Mouse (Mus musculus): Measurements from ENCODE around the gene Man1a.

Gene Man1a

DNA sequence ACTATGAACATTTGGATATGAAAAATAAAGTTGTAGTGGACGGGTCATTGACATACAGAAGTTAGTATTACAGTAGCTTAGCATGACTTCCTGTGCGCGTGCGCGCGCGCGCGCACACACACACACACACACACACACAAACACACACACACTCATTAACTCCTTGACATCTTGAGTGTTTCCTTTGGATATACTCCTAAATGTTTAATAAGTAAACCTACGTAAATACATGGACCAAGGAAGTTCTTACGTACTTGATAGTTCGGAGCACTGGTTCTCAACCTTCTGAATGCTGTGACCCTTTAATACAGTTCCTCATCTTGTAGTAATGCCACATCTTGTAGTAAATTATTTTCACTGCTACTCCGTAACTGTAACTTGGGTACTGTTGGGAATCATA is 79.1 kb downstream of the Man1a start:
- H3K4me3 ChIP-seq (replicated peaks; ENCODE audit: low read length), result no peak overlapping the region
- no peaks in the 10 kb centered on the region for H3K27me3 ChIP-seq (ENCODE audit: insufficient read depth, low read length)
- H3K4me1 ChIP-seq (replicated peaks; ENCODE audit: low read depth, low read length), result no peaks in the 10 kb centered on the region
- no peaks in the 10 kb centered on the region for H3K9me3 ChIP-seq (ENCODE audit: low read length)
- no peaks in the 10 kb centered on the region for H3K36me3 ChIP-seq (ENCODE audit: insufficient read depth, low read length)
- TF ChIP-seq CTCF (conservative IDR thresholded peaks at IDR 0.05; ENCODE audit: low read length) (no peak), NANOG (IDR thresholded peaks at IDR 0.05; ENCODE audit: borderline replicate concordance, low read length) (no peak), POU5F1 (IDR thresholded peaks at IDR 0.05; ENCODE audit: borderline replicate concordance, low read length) (no peak)

DNA sequence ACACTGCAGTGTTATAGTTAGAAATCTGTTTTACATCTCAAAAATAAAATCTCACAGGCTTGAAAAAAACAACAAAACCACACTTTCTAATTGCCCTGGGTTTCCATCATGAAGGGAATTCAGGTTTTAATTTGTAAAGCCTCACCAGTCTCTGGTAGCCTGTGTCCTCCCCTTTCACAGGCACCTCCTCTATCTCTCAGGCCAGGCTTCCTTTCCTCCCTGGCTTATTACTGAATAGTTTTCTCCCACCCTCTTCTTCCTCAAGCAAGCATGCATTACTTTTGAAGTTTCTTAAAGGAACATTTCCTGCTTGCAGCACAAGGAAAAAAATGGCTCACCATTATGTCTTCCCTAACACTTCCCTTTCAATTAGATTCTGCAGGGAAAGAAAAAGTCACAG is 80.2 kb downstream of the Man1a start:
- Histone ChIP-seq H3K9me3 (ENCODE audit: low read length) (no peaks in the 10 kb centered on the region), H3K4me1 (replicated peaks; ENCODE audit: low read depth, low read length) (no peaks in the 10 kb centered on the region), H3K27me3 (ENCODE audit: insufficient read depth, low read length) (no peaks in the 10 kb centered on the region), H3K4me3 (replicated peaks; ENCODE audit: low read length) (no peak overlapping the region), H3K36me3 (ENCODE audit: insufficient read depth, low read length) (no peaks in the 10 kb centered on the region)
- TF ChIP-seq POU5F1 (IDR thresholded peaks at IDR 0.05; ENCODE audit: borderline replicate concordance, low read length) (no peak), NANOG (IDR thresholded peaks at IDR 0.05; ENCODE audit: borderline replicate concordance, low read length) (no peak), CTCF (conservative IDR thresholded peaks at IDR 0.05; ENCODE audit: low read length) (no peak)

DNA sequence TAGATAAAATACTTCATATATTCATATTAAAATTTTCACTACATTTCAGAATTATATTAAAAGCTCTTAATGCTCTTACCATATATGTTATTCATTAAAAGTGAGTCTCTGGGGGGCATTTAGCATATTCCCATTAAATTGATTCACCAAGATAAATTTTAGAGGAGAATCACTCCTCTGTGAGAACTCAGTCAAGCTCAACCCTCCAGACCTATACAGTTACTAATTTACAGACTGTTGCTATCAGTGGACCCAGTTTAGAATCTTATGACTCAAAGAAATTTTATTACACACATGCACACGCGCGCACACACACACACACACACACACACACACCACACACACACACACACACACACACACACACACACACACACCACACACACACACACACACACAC is 81.8 kb downstream of the Man1a start:
- no peaks in the 10 kb centered on the region for H3K27me3 ChIP-seq (ENCODE audit: insufficient read depth, low read length)
- no peak overlapping the region for H3K4me3 ChIP-seq (replicated peaks; ENCODE audit: low read length)
- no peaks in the 10 kb centered on the region for H3K9me3 ChIP-seq (ENCODE audit: low read length)
- no peak for TF ChIP-seq CTCF (conservative IDR thresholded peaks at IDR 0.05; ENCODE audit: low read length)
- TF ChIP-seq NANOG (IDR thresholded peaks at IDR 0.05; ENCODE audit: borderline replicate concordance, low read length), result no peak
- no peak for TF ChIP-seq POU5F1 (IDR thresholded peaks at IDR 0.05; ENCODE audit: borderline replicate concordance, low read length)
- H3K4me1 ChIP-seq (replicated peaks; ENCODE audit: low read depth, low read length), result no peaks in the 10 kb centered on the region
- H3K36me3 ChIP-seq (ENCODE audit: insufficient read depth, low read length), result no peaks in the 10 kb centered on the region

DNA sequence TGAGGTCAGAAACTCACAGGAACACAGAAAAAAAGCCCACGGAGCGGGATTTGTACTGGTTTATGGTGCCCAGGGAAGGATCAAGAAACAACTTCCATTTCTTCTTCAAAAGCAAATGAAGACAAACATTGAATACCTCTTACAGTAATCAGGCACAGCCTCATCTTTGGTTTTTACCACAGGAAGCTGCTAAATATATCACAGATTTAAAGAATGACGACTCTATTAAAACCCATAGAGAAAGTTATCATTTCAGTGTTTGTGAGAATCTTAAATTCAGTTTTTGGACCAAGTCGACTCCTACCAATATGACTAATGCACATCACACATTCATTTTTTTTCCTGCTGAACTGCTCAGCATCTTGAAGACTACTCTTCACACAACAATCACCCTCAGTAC is 86.0 kb downstream of the Man1a start:
- H3K9me3 ChIP-seq (ENCODE audit: low read length), result no peaks in the 10 kb centered on the region
- TF ChIP-seq NANOG (IDR thresholded peaks at IDR 0.05; ENCODE audit: borderline replicate concordance, low read length) (no peak), CTCF (conservative IDR thresholded peaks at IDR 0.05; ENCODE audit: low read length) (no peak), POU5F1 (IDR thresholded peaks at IDR 0.05; ENCODE audit: borderline replicate concordance, low read length) (no peak)
- no peaks in the 10 kb centered on the region for H3K36me3 ChIP-seq (ENCODE audit: insufficient read depth, low read length)
- H3K4me1 ChIP-seq (replicated peaks; ENCODE audit: low read depth, low read length), result no peaks in the 10 kb centered on the region
- no peak overlapping the region for H3K4me3 ChIP-seq (replicated peaks; ENCODE audit: low read length)
- H3K27me3 ChIP-seq (ENCODE audit: insufficient read depth, low read length), result no peaks in the 10 kb centered on the region

DNA sequence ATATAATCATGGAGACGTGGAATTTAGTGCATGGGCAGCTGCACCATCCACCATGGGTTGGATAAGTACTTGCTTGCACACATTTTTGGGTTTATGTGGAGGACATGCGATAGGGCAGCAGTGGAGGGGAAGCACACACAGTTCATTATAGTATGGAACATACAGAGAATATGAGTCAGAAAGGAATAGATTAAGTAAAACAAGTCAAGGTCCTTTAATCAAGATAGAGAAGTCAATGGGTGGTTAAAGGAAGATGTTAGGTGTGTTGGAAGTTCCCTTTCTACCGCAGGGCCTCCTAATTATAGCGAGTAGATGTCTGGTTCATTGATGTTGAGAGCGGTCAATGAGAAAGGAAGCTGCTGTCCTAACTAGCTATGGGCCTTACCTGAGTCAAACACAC is 91.5 kb downstream of the Man1a start:
- Histone ChIP-seq H3K36me3 (ENCODE audit: insufficient read depth, low read length) (no peaks in the 10 kb centered on the region), H3K4me1 (replicated peaks; ENCODE audit: low read depth, low read length) (no peaks in the 10 kb centered on the region), H3K9me3 (ENCODE audit: low read length) (no peaks in the 10 kb centered on the region), H3K27me3 (ENCODE audit: insufficient read depth, low read length) (no peaks in the 10 kb centered on the region), H3K4me3 (replicated peaks; ENCODE audit: low read length) (no peak overlapping the region)
- TF ChIP-seq CTCF (conservative IDR thresholded peaks at IDR 0.05; ENCODE audit: low read length) (no peak), POU5F1 (IDR thresholded peaks at IDR 0.05; ENCODE audit: borderline replicate concordance, low read length) (no peak), NANOG (IDR thresholded peaks at IDR 0.05; ENCODE audit: borderline replicate concordance, low read length) (no peak)

DNA sequence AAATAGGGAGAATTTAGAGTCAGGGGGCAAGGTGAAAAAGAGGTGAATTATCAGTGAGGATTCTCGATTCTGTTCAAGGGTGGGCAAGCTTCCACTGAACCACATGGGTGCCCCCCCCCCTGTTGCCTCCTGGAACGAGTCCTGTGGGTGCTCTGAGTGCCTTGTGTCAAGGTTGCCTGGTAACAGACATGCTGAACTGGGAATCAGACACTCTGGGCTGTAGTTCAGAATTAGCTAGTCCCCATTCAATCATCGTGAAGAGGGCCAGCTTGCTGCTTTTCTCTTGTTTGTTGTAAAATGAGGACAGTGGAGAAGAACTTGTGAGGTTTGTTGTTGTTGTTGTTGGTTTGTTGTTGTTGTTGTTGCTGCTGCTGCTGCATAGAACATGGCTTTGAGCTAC is 92.3 kb downstream of the Man1a start:
- Histone ChIP-seq H3K4me3 (replicated peaks; ENCODE audit: low read length) (no peak overlapping the region), H3K27me3 (ENCODE audit: insufficient read depth, low read length) (no peaks in the 10 kb centered on the region), H3K4me1 (replicated peaks; ENCODE audit: low read depth, low read length) (no peaks in the 10 kb centered on the region), H3K36me3 (ENCODE audit: insufficient read depth, low read length) (no peaks in the 10 kb centered on the region), H3K9me3 (ENCODE audit: low read length) (no peaks in the 10 kb centered on the region)
- TF ChIP-seq CTCF (conservative IDR thresholded peaks at IDR 0.05; ENCODE audit: low read length) (no peak), NANOG (IDR thresholded peaks at IDR 0.05; ENCODE audit: borderline replicate concordance, low read length) (no peak), POU5F1 (IDR thresholded peaks at IDR 0.05; ENCODE audit: borderline replicate concordance, low read length) (no peak)

DNA sequence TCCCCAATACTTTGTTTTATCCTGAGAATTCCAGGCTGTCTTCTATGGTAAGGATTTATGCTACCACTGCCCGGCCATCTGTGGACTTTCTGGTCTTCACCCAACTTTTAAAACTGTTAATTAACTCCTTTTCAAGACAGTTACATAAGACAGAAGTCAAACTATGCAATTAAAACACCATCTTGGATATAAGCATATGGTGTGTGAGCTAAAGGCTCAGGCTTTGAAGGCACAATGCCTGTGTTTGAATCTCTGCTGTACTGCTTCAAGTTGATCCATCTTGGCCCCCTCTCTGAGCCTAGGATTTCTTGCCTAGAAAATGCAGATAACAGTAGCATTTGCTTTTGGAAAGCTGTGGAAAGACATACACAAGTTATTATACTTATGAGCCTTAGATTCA is 97.8 kb downstream of the Man1a start:
- Histone ChIP-seq H3K4me1 (replicated peaks; ENCODE audit: low read depth, low read length) (no peaks in the 10 kb centered on the region), H3K27me3 (ENCODE audit: insufficient read depth, low read length) (no peaks in the 10 kb centered on the region), H3K9me3 (ENCODE audit: low read length) (no peaks in the 10 kb centered on the region), H3K4me3 (replicated peaks; ENCODE audit: low read length) (no peak overlapping the region), H3K36me3 (ENCODE audit: insufficient read depth, low read length) (no peaks in the 10 kb centered on the region)
- no peak for TF ChIP-seq CTCF (conservative IDR thresholded peaks at IDR 0.05; ENCODE audit: low read length)
- no peak for TF ChIP-seq NANOG (IDR thresholded peaks at IDR 0.05; ENCODE audit: borderline replicate concordance, low read length)
- no peak for TF ChIP-seq POU5F1 (IDR thresholded peaks at IDR 0.05; ENCODE audit: borderline replicate concordance, low read length)

DNA sequence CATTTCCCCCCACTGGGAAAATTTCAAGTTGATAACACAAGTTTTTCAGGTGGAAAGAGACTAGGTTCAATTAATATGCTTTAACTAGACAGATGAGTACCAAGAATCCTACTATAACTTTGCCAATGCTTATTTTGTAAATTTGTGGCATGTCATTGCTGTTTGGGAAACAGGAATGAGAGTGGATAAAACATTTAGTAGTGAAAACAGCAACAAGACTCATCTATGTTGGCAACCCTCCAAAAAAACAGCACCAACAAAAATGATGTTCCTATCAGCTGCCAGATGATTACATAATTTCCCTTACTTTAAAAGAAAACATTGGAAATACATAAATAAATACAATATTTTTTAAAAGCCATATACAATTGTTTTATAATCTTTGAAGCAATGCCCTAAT is 102.2 kb downstream of the Man1a start:
- Histone ChIP-seq H3K9me3 (ENCODE audit: low read length) (no peaks in the 10 kb centered on the region), H3K4me1 (replicated peaks; ENCODE audit: low read depth, low read length) (no peaks in the 10 kb centered on the region), H3K4me3 (replicated peaks; ENCODE audit: low read length) (no peak overlapping the region), H3K27me3 (ENCODE audit: insufficient read depth, low read length) (no peaks in the 10 kb centered on the region), H3K36me3 (ENCODE audit: insufficient read depth, low read length) (no peaks in the 10 kb centered on the region)
- TF ChIP-seq CTCF (conservative IDR thresholded peaks at IDR 0.05; ENCODE audit: low read length), result no peak
- no peak for TF ChIP-seq NANOG (IDR thresholded peaks at IDR 0.05; ENCODE audit: borderline replicate concordance, low read length)
- no peak for TF ChIP-seq POU5F1 (IDR thresholded peaks at IDR 0.05; ENCODE audit: borderline replicate concordance, low read length)

DNA sequence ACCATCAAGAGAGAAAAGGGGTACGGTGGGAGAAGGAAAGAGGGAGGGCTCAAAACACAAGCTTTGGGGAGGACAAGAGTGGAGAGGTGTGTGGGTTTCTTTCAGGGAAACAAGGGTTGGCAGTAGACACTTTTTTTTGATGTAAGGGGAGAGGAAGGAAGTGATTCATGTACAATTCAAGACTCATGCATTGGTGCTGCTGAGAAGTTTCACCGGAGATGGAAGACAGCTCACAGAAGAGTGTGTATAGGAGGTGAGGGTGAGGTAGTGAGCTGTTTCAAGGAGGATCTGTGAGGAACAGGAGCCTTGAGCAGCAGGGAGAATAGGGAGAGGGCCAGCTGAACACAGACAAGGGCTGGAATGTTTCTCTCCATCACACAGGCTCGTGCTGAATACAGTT is 116.7 kb downstream of the Man1a start:
- Histone ChIP-seq H3K27me3 (ENCODE audit: insufficient read depth, low read length) (no peaks in the 10 kb centered on the region), H3K4me1 (replicated peaks; ENCODE audit: low read depth, low read length) (no peaks in the 10 kb centered on the region), H3K36me3 (ENCODE audit: insufficient read depth, low read length) (no peaks in the 10 kb centered on the region), H3K4me3 (replicated peaks; ENCODE audit: low read length) (no peak overlapping the region), H3K9me3 (ENCODE audit: low read length) (no peaks in the 10 kb centered on the region)
- no peak for TF ChIP-seq CTCF (conservative IDR thresholded peaks at IDR 0.05; ENCODE audit: low read length)
- no peak for TF ChIP-seq POU5F1 (IDR thresholded peaks at IDR 0.05; ENCODE audit: borderline replicate concordance, low read length)
- TF ChIP-seq NANOG (IDR thresholded peaks at IDR 0.05; ENCODE audit: borderline replicate concordance, low read length), result no peak
